Mouse (Mus musculus) liver, embryonic 14.5 days (tissue): Measurements from ENCODE around the gene Letm1.

Experiments
- CTCF ChIP-seq: IDR thresholded peaks from 2 replicates; pipeline ENCODE4 v1.5.1; 2016; ENCODE audit warnings: antibody characterized with exemption, low read depth, control low read depth
- EP300 ChIP-seq: IDR thresholded peaks from 2 replicates; pipeline ENCODE4 v1.6.1; 2016; ENCODE audit warnings: antibody characterized with exemption, low read depth

DNA sequence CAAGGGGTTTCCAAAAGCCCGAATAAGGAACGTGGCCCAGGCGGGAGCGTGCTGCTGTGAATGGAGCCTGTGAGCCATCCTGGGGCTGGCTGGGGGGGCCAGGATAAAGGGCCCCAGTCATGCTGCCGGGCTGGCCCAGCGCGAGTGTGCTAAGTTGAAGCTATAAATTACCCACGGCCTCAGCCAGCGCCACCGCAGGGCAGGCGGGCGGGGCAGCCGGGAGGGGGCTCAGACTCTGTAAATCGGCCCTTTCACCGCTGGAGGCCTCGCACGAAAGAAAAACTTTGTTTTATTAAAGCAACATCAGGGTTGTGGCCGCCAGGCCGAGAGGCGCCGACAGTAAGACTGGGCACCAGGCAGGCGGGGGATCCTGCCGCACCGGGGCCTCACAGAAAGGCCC lies 90.2 kb downstream of the Letm1 start:
- TF ChIP-seq CTCF (no peak), EP300 (no peak)
